Mouse (Mus musculus): ENCODE results near the gene Supt3.

Gene Supt3

DNA sequence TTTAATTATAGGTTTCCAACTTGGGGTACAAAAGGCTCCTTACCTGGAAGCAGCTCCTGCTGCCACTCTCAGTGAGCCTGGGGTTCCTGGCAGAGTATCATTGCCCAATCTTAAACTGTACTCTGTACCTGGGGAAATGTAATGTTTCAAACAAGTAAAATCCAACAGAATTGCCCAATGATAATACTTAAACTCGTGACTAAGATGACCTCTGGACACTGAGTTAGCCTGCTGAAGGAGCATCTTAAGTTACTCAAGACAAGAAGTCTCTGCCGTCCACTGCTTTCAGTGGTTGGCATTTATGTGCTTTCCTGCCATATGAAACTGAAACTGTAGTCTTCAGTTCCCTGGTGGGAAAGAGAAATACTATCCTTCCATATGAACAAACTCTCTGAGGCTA, 279.9 kb downstream of the Supt3 start:
- DNase-seq (ENCODE audit: low spot score), result no peak

DNA sequence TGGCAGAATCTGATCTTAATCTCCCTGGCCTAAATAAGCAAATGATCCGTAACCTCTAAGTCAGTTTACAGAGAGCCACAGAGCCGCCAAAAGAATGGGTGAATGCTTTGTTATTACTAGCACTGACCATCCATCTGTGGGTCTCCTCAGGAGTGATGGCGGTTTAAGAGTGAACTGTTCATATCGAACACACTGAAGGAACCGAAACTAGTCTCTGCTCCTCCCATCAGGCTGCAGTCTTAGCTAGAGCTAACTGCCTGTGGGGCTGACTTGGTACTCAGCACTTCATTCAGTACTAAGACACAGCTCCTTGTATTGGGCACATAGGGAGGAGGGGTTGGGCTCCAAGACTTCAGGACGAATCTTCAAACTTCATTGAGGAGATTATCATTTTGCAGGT, 280.8 kb downstream of the Supt3 start:
- no peak for DNase-seq (ENCODE audit: low spot score)

DNA sequence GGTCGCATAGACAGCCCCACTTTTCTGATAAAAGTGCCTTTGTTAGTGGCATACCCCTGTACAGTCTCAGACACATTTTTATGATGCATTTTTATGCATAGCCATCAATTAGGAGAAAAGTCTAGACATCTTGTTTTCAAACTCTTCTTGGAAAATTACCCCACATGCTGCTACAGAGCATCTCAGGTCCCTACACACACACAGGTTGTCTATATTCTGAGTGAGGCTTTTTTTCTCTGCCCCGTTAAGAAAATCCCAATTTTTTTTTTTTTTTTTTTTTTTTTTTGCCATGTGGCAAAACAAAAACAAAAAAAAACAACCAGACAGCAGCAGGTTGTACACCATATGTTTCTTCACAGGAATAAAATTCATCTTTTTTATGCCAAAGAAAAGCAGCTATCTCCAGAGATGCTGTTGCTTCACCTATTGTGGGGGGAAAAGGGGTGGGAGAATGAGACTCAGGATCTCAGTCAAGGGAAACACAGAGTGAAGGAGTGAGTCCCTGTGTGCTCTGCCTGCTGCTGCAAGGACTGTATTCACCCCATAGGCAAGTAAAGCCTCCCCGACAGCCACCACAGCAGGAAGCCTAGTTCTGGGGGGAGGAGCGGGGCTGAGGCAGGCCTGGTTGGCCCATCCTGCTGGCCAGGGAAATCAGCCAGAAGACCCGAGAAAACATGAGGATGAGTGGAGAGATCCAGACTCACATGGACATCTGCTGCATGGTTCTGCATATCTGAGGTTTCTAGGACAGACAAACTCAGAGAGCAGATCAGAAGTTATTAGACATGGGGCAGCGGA, 281.8 kb downstream of the Supt3 start:
- DNase-seq (ENCODE audit: low spot score), result no peak

DNA sequence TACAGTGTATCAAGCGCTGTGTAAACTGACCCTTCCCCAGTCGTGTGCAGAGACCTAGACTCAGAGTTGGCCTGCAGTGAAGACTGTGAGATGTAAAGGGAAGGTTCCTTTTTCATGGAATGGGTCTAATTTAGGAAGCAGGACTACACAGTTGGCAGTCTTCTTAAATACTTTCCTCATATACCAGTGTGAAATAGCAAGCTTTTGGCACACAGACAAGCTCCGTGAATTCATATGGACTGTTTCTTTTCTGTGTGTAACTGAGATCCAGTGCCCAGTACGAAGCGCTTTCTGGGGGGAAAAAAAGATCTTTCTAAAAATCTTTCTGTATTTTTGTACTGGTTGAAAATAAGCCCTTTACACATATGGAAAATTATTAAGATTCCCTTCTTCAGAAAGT, 286.8 kb downstream of the Supt3 start:
- no peak for DNase-seq (ENCODE audit: low spot score)

DNA sequence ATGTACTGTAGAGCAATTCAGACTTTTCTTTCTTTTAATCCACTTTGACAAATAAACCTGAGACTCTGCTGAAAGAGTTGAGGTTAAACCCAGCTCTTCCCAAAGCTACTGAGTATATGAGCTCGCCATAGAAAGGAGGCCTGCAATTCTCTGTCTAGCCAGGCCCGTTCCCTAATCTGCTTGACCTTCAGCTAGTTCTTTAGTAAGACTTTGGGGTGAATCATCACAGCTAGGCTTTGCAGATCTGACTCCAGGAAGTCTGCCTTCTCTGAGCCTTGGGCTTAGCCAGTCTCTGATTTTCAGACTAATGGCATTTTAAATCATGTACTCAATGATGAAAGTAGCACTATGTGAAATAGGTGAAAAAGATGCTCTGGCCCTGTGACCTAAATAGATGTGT, 288.5 kb downstream of the Supt3 start:
- no peak for DNase-seq (ENCODE audit: low spot score)

DNA sequence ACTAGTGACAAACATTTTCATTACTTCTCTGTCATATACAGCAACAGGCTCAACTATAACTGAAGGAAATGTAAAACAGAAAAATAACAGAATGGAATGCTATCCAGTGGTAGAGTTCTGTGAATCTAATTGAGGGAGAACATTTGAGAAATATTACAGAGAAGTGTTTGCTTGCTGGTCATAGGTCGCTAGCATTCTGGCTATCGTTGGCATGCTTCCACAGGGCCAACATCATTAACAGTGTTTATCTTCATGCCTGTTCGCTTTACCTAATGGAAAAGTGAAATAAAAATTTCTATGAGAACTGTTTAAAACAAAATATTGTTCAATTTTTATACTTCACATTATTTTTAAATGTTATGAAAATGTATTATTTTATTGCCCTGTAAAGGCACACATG, 290.5 kb downstream of the Supt3 start:
- DNase-seq (ENCODE audit: low spot score), result no peak

DNA sequence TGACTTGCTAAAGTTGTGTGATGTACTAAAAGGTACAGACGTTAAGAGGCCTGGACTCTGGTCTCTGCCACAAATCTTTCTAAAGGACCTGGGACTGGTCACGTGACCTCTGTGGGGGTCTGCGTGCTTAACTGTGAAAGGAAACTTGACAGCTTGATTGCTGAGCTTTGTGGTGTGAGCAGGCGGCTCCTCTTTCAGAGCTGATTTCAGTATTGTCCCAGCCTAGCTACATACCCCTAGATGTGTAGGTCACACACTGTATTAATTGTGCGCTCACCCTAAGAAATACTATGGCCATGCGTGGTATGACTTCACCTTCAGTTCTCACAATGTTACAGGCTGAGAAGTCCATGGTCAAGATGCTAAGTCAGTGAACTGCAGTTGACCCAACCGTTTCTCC, 291.4 kb downstream of the Supt3 start:
- DNase-seq (ENCODE audit: low spot score), result no peak

DNA sequence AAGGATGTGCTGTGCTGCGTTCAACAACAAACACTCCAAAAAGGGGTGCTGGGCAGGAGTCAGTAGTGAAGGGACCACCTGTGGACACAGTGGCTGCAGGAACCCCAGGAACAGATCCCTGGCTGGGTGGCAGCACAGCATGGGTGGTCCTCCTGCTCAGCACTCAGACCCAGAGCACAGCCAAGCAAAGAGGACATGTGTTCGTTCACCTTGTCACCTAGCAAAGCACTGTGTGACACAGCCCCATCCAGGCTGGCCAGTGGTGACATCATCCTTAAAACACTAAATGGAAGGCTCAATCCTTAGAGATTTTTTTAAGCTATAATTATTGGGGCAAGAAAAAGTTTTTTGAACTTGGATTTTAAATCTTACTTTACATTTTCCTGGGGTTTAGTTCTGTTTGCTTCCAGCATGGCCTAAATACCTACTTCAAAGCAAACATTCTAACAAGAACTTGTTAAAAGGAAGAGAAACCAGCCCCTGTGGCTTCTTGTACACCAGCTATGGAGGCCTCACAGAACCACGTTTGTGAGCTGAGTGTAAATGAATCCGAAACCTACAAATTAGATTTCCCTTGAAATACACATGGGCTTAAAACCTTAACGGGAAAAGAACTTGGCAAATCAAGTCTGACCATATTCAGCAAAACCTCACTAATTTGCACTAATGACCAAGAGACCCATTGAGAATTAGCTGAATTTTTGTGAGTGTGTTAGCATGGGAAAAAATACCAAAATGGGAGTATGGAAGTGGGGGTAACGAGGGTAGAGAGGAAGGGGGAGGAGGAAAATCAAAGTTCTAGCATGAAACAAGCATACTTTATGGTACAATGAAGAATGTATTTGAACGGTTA, 295.8 kb downstream of the Supt3 start:
- DNase-seq (ENCODE audit: low spot score), result no peak

DNA sequence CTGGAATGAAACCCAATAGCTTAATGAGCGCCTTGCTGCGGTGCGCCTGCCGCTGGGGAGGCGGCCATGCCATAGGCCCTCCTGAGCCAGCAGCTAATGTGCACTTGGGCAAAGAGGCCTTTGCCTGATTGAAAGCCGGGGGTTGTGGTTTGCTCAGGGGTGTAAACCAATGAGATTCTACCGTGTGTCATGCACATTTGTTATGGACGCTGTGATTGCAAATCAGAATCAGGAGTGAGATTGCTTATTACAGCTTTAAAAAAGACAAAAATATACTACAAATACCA, 296.3 kb downstream of the Supt3 start:
- no peak for DNase-seq (ENCODE audit: low spot score)

DNA sequence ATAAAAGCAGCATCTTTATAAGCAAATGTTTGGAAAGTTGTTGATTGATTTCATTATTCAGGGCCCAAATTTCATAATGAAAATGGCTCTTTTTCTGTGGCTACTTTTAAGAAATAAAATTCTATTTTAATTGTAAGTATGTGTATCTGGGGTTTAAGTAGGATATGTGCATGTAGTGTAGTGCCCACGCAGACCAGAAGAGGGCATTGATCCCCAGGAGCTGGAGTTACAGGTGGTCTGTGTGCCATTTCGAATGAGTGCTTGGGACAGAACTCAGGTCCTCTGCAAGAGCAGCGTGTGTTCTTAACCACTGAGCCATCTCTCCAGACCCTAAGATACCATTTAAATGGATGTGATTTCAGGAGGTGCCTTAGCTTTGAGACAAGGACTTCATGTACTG, 296.8 kb downstream of the Supt3 start:
- no peak for DNase-seq (ENCODE audit: low spot score)

DNA sequence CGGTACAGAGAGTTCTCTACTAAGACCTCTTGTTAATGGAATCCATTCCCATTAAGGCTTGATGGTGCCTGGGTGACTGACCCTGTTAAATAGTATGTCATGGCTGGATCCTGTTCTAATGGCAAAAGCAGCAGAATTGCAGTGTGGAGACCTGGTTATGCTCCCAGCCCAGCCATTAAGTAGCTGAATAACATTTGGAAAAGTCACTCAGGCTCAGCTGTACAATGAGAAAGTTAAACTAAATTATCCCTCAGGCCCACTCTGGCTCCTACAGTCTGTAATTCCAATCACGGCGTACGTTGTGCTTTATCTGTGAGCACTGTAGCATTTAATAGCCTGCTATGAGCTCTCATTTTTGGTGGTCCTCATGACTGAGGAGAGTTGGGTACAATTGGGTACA, 300.0 kb downstream of the Supt3 start:
- no peak for DNase-seq (ENCODE audit: low spot score)

DNA sequence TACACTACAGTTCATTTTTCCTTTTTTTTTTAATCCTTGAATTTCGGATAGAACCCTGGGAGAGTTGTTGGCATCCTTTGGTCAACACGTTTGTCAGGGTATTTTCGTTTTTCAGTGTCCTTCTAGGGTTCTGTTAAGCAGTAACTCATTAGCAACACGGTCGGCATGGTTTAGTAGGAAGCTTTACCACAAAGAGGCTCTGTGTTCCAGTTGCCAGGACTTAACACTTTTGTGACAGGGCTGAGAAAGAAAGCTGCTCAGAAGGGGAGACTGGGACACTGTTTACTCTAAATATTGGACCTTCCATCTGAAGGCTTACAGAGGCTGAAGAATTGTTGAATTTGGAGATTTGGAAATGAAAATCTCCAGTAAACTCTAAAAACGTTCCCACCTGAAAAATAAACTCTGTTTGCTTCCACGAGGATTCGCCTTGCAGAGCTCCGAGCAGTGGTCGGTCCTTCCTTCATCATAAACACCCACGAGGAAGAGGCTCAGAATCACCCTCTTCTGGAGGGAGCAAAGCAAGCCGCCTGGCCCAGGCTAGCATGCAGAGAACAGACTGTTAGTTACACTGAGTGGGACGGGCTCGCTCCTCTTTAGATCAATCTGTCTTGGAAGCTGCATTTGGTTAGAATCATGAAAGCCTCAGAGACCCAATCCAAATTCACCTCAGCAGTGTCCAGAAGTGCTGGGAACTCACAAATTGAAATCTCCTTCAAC, 301.1 kb downstream of the Supt3 start:
- DNase-seq (ENCODE audit: low spot score), result no peak

DNA sequence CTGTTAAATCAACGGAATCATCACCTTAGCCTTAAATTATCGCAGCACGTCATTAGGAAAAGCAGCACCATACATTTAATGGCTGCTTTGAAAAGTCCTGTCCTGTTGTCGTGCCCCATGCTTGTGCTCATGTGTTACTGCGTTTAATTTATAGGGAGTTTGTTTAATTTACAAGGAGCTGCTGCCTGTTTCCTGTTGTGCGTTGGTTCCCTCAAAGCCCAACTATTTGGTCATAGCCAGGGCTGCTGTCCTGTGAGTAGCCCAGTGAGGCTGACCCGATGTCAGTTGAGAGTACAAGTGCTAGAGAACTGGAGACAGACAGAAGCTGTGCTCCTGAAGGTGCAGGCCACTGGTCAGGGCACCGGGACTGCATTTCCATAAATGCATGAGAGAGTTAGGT, 304.6 kb downstream of the Supt3 start:
- no peak for DNase-seq (ENCODE audit: low spot score)

DNA sequence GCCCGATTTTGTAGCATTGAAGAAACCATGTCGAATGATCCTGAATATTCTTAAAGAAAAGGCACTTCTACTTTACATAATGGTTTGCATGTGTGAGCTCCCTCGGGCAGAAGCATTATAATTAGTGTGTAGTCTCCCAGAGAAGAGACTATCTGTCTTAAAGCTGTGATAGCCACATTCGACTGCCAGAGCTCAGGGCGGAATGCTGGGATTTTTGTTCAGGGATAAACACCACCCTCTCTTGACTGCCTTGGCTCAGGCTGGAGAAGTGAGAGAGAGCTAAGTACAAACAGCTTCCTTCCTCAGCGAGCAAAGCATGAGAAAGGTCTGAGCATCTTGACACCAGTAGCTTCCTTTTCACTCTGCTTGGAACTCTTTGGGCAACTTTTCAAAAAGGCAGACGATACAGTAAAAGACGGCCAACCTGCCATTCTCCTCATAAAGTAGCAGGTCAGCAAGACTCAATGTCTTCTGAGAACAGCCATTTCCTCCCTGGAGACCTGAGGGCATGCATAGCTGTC, 305.1 kb downstream of the Supt3 start:
- DNase-seq (ENCODE audit: low spot score), result no peak

DNA sequence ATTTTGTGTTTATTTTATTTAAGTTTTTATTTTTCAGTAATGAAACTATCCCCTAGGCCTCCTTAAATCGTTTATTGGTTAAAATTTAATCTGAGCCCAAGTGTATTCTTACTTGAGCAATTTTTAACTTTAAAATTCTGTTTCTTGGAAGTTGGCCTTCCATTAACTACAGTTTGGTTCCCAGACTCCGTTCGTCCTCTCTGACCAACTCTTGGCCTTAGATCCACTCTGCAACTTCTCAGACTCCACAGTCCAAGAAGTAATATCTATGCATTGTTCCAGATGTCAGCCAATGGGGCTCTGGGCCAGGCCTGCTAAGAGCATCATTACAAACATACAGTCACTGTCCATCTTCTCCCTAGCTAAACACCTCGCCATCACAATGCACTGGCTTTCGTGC, 309.4 kb downstream of the Supt3 start:
- DNase-seq (ENCODE audit: low spot score), result no peak

DNA sequence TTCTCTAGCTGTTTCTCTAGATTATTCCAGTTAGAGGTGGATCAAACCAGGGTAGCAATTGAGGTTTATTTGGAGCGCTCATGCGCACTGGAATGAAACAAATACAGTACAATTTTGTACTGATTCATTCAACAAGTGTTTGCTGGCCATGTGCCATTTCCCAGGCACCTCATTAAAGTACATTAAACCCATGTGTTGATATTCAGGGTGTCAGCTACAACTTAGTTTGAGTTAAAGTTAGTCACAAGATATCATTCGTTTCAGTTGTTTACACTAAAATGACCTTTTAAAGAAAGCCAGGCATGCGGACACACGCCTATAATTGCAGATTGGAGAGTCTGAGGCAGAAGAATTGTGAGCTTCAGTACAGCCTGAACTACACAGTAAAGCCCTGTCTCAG, 310.1 kb downstream of the Supt3 start:
- DNase-seq (ENCODE audit: low spot score), result no peak

DNA sequence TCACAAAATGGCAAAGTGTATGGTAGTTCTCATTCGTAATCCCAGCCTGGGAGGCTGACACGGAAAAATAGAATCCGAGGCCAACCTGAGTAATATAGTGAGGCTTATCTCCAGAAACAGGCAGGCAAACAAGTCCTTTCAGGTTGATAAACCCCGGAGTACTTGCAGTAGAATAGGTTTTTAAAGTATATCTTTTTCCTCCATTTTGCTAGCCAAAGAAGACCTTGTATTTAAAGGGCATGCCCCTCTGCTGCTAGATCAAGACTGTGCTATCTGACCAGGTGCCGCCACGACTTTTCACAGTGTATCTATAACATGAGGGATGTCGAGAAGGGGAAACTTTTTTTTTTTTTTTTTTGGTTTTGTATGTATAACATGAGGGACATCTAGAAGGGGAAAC, 324.1 kb downstream of the Supt3 start:
- DNase-seq (ENCODE audit: low spot score), result no peak

DNA sequence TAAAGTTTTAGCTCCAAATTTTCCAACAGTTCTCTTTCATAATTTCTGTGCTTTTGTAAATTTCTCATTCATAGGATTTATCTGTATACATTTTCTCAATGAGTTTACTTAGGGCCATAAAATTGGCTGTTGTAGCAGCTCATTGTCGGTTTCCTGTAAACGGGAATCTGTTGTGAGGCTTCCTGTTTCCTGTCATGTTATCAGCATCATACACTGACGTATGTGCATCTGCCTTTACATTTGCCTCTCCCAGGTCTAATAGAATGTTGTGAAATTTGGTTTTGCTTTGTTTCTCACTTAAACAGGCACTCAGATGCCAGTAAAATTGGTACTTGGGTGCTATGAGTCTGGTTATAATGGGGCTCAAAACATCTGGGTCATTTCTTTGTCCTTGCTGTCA, 338.4 kb downstream of the Supt3 start:
- DNase-seq (ENCODE audit: low spot score), result no peak

DNA sequence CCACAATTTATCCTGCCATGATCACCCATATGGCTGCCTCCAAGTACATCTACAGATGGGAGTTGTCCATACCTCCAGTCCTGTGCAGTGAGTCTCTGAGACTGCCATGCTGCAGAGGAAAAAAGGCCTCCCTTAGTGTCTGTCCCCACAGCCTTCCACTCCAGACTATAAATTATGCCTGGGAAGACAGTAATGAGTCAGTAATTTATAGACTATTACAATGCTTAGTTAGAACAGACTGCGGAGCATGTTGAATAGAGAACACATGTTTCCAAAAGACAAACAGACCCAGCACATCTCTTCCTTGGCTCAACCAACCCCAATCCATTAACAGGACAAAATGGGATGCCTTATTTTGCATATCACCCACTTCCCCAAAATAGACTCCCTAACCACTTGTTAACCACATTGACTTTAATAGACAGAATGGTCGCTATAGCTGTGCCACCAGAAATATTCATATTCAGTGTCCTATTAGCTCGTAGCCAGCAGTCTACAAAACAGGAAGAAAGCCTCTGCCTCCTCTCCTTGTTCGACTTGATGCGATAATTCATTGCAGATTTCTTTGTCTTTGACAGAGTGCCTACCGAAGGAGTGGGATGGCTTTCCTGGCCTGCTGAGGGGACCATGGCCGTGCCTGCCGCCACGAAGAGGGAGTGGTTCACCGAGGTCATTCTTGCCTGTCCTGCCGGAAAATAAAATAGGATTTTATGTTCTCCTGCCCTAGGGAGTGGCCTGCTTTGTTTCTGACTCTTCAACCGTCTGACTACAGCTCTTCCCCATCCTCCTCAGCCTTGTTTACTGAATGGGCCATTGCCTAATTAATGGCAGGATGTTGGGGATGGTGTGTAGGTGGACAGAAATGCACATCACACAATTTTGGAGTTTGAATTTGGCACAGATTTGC, 341.9 kb downstream of the Supt3 start:
- DNase-seq (ENCODE audit: low spot score), result no peak

DNA sequence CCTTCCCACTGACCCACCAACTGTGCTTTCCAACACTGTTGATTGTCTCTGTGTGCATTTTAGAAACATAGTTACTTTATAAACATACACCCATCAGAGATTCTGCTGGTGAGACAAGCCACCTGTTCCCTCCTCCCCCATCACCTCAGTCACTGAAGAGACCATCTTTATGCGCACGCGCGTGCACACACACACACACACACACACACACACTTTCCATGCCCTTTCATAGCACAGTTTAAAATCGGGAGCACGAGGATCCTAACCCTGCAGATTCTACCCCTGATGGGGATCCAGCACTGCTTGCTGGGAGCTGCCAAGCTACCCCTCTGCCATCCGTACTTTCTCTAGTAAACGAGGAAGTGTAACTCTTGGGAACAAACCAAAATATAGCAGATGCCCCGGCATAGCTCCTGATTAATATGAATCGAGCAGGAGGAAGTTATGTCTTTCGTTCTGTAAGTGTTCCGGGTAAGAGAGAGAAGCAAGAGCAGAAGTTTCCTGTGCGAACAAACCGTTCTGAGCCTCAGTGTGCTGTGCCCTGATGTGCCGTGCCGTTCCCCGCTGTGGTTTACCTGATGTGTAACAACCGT, 342.8 kb downstream of the Supt3 start:
- DNase-seq (ENCODE audit: low spot score), result peak; percentile 4

DNA sequence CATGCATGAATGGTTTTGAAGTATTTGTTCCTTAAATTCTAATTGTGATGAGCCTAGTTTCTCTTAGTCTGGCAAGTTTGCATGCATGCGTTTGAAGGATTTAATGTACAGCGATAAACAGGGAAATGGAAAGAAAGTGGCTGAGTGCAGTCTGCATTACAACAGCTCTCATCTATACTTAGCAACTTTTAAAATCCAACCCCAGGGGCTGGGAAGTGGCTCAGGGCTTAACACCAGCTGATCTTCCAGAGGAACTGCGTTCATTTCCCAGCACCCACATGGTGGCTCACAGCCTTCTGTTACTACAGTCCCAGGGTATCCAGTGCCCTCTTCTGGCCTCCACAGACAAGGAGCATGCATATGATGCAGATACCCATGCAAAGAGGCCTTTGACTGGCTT, 346.9 kb downstream of the Supt3 start:
- no peak for DNase-seq (ENCODE audit: low spot score)
